Mouse (Mus musculus): ENCODE results near the gene Crhbp.

Crhbp gene

DNA sequence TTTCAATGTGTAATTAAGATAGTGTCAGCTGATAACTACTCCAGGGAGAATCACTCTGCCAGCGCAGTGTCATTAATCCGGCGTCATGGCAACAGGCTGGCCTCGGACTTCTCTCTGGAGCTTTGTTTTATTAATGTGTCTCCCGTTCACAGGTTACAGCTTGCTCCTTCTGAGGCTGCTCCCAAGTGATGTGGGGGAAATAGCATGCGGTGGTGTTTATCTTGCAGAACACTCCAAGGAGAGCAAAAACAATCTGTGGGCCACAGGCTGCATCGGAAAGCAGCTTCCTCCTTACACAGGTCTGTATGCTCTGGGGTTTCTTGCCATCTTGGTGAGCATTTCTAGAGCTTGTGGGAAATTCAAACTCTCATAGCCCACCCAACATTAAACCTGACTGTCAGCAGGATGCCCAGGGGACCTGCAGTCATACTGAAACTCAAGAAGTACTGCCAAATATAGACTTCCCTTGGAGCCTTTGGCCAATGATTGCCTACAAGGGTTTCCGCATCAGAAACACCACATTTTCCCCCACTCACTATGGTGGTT lies 25.4 kb downstream of the Crhbp start:
- DNase-seq (ENCODE audit: low spot score in 2 of 2), result no peak

DNA sequence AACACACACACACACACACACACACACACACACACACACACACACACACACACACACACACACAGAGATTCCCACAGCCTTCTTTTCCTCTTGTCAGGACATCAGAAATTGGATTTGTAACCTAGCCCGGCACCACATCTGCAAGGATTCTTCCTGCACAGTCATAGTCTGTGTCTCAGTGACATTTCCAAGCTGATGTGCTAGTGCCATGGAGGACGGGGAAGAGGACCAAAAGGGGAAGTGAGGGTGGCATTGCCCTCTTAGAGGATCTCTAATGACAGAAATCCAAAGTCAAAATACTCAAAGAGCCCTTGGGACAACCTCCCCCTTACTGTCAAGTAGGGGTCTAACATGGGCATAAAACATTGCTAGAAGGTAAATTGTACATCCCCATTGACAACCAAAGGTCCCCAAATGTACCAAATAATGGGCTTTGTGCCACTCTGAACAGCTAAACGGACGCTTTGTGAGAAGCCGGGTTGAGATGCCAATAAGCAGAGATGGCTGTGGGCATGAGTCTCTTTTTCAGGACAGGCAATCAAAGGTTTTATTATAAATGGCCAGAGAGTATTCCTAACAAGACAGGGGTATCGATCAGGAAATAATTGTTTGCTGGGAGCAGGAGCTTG lies 26.0 kb downstream of the Crhbp start:
- DNase-seq (ENCODE audit: low spot score in 2 of 2), result no peak

DNA sequence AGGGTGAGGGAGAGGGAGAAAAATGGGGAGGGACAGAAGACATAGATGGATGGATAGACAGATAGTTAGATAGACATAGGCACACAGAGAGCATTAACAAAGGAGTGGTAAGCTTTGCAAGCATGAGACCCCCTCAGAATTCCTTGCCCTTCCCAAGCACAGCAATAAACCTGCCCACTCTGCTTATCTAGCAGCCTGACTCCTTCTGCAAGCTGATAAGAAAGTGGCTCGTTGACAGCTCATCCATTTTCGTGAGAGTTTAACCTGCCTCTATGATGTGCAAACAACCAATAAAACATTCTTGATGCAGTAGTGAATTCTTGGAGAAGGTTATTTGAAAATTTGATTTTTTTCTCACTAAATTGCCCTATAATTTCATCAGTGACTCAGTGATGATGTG lies 32.5 kb downstream of the Crhbp start:
- no peak for DNase-seq (ENCODE audit: low spot score in 2 of 2)

DNA sequence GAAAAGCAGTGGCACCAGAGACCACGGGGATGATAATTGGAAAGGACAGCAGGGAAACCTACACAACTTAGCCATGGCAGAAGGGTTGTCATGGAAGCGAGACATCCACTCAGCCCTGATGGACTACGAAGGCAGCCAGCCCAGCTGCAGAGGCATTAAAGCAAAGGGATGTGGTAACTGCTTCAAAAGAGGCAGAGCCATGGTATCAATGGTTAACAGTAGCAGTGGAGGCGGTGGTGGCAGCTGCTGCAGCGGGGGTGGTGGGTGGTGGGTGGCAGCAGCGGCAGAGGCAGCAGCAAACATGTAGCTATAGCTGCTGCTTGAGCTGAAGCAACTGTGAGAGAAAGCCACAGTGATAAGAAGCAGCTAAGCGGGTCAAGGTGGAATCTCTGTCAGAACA lies 51.5 kb downstream of the Crhbp start:
- no peak for DNase-seq (ENCODE audit: low spot score in 2 of 2)

DNA sequence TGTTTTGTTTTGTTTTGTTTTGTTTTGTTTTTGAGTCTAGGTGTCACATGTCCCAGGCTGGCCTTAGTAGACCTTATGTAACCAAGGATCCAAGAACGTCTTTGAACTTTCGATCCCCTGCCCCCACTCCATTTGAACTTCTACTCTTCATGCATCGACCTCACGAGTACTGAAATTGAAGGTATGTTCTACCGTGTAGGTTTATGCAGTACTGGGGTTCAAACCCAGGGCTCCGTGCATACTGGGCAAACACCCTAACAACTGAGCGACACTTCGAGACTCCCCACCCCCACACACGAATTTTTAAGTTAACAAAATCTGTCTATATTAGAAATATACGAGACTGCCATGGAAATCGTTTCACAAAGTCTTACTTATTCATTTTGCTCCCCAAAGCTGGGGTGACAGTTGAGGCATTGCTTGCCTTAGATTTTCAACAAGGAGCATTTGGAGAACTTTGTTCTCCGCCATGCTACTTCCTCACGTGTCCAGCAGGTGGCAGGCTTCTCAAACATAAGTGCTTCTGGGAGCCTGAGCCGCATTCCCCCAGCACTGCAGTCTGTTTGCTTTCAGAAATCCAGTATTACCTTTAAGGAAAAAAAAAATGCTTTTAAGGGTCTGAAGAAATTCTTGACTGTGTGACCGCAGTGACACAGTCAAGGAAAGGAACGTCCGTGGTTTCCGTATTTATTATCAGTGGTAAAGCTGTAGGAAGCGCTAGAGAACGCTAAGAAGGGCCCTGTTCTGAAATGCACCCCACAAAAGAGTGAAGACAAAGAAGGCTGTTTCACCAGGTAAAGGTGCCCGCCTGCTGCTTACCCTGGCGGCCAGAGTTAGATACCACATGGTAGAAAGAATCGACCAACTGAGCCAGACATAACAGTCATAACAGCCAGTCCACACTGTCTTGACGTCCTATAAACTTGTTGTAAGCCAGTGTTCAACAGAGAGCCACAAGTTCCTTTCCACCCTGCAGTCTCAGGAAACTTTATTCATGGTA lies 54.6 kb downstream of the Crhbp start:
- DNase-seq (ENCODE audit: low spot score in 2 of 2), result peak in 1 of 2 experiments; percentile 55

DNA sequence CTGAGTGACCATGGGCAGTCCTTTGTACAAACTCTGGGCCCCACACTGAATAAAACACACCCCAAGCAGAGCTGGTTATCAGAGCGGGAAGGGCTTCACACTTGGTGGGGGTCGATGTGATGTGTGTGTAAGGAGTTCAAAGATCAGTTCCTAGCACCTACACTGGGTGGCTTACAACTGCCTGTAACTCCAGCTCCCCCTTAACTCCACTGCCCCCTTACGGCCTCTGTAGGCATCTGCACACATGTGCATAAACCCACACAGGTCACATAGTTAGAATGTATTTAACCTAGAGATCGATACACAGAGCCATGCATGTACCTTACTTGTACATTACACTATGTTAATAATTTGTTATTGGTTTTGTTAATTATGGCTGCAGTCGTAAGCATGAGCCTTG lies 56.5 kb downstream of the Crhbp start:
- no peak for DNase-seq (ENCODE audit: low spot score in 2 of 2)

DNA sequence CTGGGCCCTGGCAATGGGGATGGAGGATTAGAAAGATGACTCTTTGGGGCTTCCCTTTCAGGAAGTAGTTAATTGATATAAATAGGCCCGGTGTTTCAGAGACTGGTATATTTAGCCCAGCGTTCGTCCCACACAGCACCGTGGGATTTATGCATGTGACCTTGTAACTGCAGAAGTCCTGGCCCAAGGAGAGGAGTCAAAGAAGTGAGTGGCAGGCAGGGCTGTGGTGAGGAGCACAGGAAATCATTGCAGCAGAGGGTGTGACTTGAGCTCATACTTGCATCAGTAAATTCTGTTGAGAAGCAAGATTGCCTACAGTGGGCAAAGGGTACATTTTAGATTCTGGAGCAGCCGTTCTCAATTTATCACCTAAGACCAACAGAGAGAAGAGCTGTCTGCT lies 62.3 kb downstream of the Crhbp start:
- no peak for DNase-seq (ENCODE audit: low spot score in 2 of 2)
